Mouse (Mus musculus): ENCODE measurements around the gene Lhfpl1. TPM values are rescaled to one million over a fixed set of nuclear protein-coding genes. Genes with fewer than 3 reads are reported as not detected.
"Not testable (repeated sequence)": the region's sequence is repeated elsewhere in the genome, so short reads cannot be mapped to it uniquely, and the experiment has no call there.

The Lhfpl1 gene
- total RNA-seq, 1 experiment, result not detected

DNA sequence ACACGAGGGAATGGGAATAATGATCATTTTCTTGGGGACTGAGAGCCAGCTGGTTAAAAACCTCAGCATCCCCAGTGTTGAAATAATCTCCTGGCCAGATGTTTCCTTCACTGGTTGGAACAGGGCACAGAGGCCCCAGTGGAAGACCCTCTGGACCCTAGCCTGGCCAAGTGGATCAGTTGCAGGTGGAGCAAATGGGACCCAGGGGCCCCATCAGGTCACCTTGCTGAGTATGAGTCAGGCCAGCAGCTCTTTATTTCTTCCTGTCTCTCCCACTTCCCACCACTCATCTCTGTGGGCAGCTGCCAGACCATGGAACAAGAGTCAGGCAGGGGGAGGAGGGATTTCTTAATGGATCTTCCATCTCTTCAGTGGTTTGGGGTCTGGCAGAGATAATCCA is 12.7 kb downstream of the Lhfpl1 start:
- in situ Hi-C loops (cut with MboI; ENCODE audit: low sequenced_read_pairs in 2 of 2, unreplicated experiment in 2 of 2), result no loop called here
- DNase-seq (ENCODE audit: low read depth, low spot score), result no peak
- Histone ChIP-seq H3K27ac (ENCODE audit: insufficient read depth, low read depth, low read length, poor library complexity, severe bottlenecking) (no peak overlapping the region), H3K4me1 (ENCODE audit: control insufficient read depth in 2 of 2, insufficient read depth in 2 of 2, low read length in 2 of 2, poor library complexity in 1 of 2) (no peaks in the 10 kb centered on the region), H3K9me3 (ENCODE audit: control insufficient read depth, insufficient read depth, low read depth, low read length) (no peaks in the 10 kb centered on the region), H3K36me3 (ENCODE audit: control insufficient read depth, insufficient read depth, low read length, poor library complexity, severe bottlenecking) (no peaks in the 10 kb centered on the region), H3K9ac (ENCODE audit: insufficient read depth, low read depth, low read length, poor library complexity, severe bottlenecking) (no peak overlapping the region), H3K4me3 (ENCODE audit: insufficient read depth in 1 of 2, low read depth in 1 of 2, low read length in 2 of 2, poor library complexity in 1 of 2, severe bottlenecking in 1 of 2) (no peak overlapping the region)
- no peak for TF ChIP-seq ZC3H11A (IDR thresholded peaks at IDR 0.05; ENCODE audit: borderline replicate concordance, low read depth, low read length)
- no peak for TF ChIP-seq CHD2 (IDR thresholded peaks at IDR 0.05; ENCODE audit: low read depth, low read length)
- no peak for TF ChIP-seq MAFK (IDR thresholded peaks at IDR 0.05; ENCODE audit: insufficient read depth, low read depth, low read length)
- no peak for TF ChIP-seq ZNF384 (IDR thresholded peaks at IDR 0.05; ENCODE audit: low read depth, low read length)
- TF ChIP-seq HCFC1 (IDR thresholded peaks at IDR 0.05; ENCODE audit: borderline replicate concordance, insufficient read depth, low read length), result no peak

DNA sequence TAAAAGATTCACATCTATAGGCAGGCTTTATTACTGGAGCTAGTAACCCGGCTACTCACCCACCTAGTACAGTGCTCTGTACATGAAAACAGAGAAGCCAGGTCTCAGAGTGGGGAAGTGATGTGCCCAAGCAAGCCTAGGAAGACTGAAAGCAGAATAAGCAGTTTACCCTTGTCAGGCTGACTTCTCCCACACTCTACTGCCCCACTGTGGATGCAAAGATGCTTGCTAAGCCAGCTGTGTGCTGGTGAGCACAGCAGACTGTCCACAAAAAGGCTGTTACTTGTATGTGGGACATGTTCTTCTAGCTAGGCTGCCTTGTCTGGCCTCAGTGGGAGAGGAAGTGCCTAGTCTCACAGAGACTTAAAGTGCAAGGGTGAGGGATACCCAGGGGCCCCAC is 40.3 kb downstream of the Lhfpl1 start:
- no peaks in the 10 kb centered on the region for H3K4me1 ChIP-seq (ENCODE audit: control insufficient read depth in 2 of 2, insufficient read depth in 2 of 2, low read length in 2 of 2, poor library complexity in 1 of 2)
- no peak overlapping the region for H3K27ac ChIP-seq (ENCODE audit: insufficient read depth, low read depth, low read length, poor library complexity, severe bottlenecking)
- no peaks in the 10 kb centered on the region for H3K9me3 ChIP-seq (ENCODE audit: control insufficient read depth, insufficient read depth, low read depth, low read length)
- in situ Hi-C loops (cut with MboI; ENCODE audit: low sequenced_read_pairs in 2 of 2, unreplicated experiment in 2 of 2), result no loop called here
- H3K4me3 ChIP-seq (ENCODE audit: insufficient read depth in 1 of 2, low read depth in 1 of 2, low read length in 2 of 2, poor library complexity in 1 of 2, severe bottlenecking in 1 of 2), result no peak overlapping the region
- H3K9ac ChIP-seq (ENCODE audit: insufficient read depth, low read depth, low read length, poor library complexity, severe bottlenecking), result no peak overlapping the region
- DNase-seq (ENCODE audit: low read depth, low spot score), result no peak
- no peaks in the 10 kb centered on the region for H3K36me3 ChIP-seq (ENCODE audit: control insufficient read depth, insufficient read depth, low read length, poor library complexity, severe bottlenecking)
- no peak for TF ChIP-seq ZC3H11A (IDR thresholded peaks at IDR 0.05; ENCODE audit: borderline replicate concordance, low read depth, low read length)
- TF ChIP-seq CHD2 (IDR thresholded peaks at IDR 0.05; ENCODE audit: low read depth, low read length), result no peak
- no peak for TF ChIP-seq MAFK (IDR thresholded peaks at IDR 0.05; ENCODE audit: insufficient read depth, low read depth, low read length)
- TF ChIP-seq ZNF384 (IDR thresholded peaks at IDR 0.05; ENCODE audit: low read depth, low read length), result no peak
- no peak for TF ChIP-seq HCFC1 (IDR thresholded peaks at IDR 0.05; ENCODE audit: borderline replicate concordance, insufficient read depth, low read length)

DNA sequence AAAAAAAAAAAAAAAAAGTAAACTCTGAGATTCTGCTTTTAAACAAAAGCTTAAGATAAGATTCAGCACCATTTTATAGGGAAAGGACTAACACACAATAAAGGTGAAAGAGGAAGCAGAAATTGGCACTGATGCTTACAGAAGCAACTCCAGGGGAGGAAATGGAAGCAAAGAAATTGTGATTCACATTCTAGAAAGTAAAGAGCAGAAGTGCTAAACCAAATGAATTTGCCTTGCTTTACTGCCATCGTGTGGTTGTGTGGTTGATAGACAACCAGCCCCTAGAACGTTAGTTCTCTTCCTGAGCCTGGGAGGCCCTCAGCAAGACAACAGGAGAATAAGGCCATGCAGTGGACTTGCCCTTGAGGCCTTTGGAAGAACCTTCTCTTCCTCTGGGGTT is 41.7 kb downstream of the Lhfpl1 start:
- no peaks in the 10 kb centered on the region for H3K9me3 ChIP-seq (ENCODE audit: control insufficient read depth, insufficient read depth, low read depth, low read length)
- H3K27ac ChIP-seq (ENCODE audit: insufficient read depth, low read depth, low read length, poor library complexity, severe bottlenecking), result no peak overlapping the region
- in situ Hi-C loops (cut with MboI; ENCODE audit: low sequenced_read_pairs in 2 of 2, unreplicated experiment in 2 of 2), result no loop called here
- no peak for DNase-seq (ENCODE audit: low read depth, low spot score)
- H3K4me3 ChIP-seq (ENCODE audit: insufficient read depth in 1 of 2, low read depth in 1 of 2, low read length in 2 of 2, poor library complexity in 1 of 2, severe bottlenecking in 1 of 2), result no peak overlapping the region
- H3K4me1 ChIP-seq (ENCODE audit: control insufficient read depth in 2 of 2, insufficient read depth in 2 of 2, low read length in 2 of 2, poor library complexity in 1 of 2), result no peaks in the 10 kb centered on the region
- no peaks in the 10 kb centered on the region for H3K36me3 ChIP-seq (ENCODE audit: control insufficient read depth, insufficient read depth, low read length, poor library complexity, severe bottlenecking)
- TF ChIP-seq CHD2 (IDR thresholded peaks at IDR 0.05; ENCODE audit: low read depth, low read length) (no peak), ZC3H11A (IDR thresholded peaks at IDR 0.05; ENCODE audit: borderline replicate concordance, low read depth, low read length) (peak; percentile 42; the same call in 1 of the 2 replicates), ZNF384 (IDR thresholded peaks at IDR 0.05; ENCODE audit: low read depth, low read length) (peak; percentile 65)
- no peak overlapping the region for H3K9ac ChIP-seq (ENCODE audit: insufficient read depth, low read depth, low read length, poor library complexity, severe bottlenecking)

DNA sequence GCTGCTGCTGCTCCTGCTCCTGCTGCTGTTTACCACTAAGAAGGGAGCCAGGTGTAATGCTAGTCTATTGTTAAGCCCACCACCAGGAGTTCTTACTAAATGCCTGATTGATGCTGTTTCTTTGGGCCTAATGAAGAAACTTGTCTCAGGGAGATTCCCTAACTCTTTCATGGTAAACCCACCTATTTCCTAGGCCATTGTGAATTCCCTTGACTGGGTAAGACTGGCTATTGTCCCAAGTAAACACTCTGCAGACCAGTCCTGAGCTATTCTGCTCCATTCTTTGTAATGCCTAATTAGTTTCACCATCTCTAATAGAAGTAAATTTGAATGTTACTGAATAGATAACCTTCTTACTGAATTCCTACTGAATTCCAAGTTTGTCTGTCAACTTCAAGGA is 48.7 kb downstream of the Lhfpl1 start:
- in situ Hi-C loops (cut with MboI; ENCODE audit: low sequenced_read_pairs in 2 of 2, unreplicated experiment in 2 of 2); H3K9me3 ChIP-seq (ENCODE audit: control insufficient read depth, insufficient read depth, low read depth, low read length); H3K4me3 ChIP-seq (ENCODE audit: insufficient read depth in 1 of 2, low read depth in 1 of 2, low read length in 2 of 2, poor library complexity in 1 of 2, severe bottlenecking in 1 of 2); H3K27ac ChIP-seq (ENCODE audit: insufficient read depth, low read depth, low read length, poor library complexity, severe bottlenecking); H3K9ac ChIP-seq (ENCODE audit: insufficient read depth, low read depth, low read length, poor library complexity, severe bottlenecking); H3K36me3 ChIP-seq (ENCODE audit: control insufficient read depth, insufficient read depth, low read length, poor library complexity, severe bottlenecking); H3K4me1 ChIP-seq (ENCODE audit: control insufficient read depth in 2 of 2, insufficient read depth in 2 of 2, low read length in 2 of 2, poor library complexity in 1 of 2): not testable (repeated sequence)
- peak; percentile 27 for DNase-seq (ENCODE audit: low read depth, low spot score)

DNA sequence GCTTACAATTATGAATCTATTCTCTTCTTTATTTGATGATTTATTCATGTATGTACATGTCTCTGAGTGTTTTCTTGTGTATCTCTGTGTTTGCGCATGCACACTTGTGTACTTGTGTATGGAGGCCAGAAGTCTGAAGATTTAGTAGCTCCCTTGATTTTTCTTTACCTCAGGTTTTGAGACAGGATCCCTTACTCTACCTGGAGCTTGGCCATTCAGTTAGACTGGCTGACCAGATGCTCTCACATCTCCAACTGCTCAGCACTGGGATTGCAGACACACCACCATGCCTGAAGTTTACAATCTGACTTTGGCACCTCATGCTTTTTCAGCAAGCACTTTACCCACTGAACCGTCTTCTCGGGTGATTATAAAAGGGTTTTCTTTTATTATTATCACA is 76.7 kb downstream of the Lhfpl1 start:
- no peak overlapping the region for H3K4me3 ChIP-seq (ENCODE audit: insufficient read depth in 1 of 2, low read depth in 1 of 2, low read length in 2 of 2, poor library complexity in 1 of 2, severe bottlenecking in 1 of 2)
- TF ChIP-seq ZC3H11A (IDR thresholded peaks at IDR 0.05; ENCODE audit: borderline replicate concordance, low read depth, low read length) (no peak), ZNF384 (IDR thresholded peaks at IDR 0.05; ENCODE audit: low read depth, low read length) (no peak), HCFC1 (IDR thresholded peaks at IDR 0.05; ENCODE audit: borderline replicate concordance, insufficient read depth, low read length) (no peak), CHD2 (IDR thresholded peaks at IDR 0.05; ENCODE audit: low read depth, low read length) (no peak), MAFK (IDR thresholded peaks at IDR 0.05; ENCODE audit: insufficient read depth, low read depth, low read length) (no peak)
- in situ Hi-C loops (cut with MboI; ENCODE audit: low sequenced_read_pairs in 2 of 2, unreplicated experiment in 2 of 2), result no loop called here
- H3K4me1 ChIP-seq (ENCODE audit: control insufficient read depth in 2 of 2, insufficient read depth in 2 of 2, low read length in 2 of 2, poor library complexity in 1 of 2), result no peaks in the 10 kb centered on the region
- H3K9me3 ChIP-seq (ENCODE audit: control insufficient read depth, insufficient read depth, low read depth, low read length), result no peaks in the 10 kb centered on the region
- no peak overlapping the region for H3K27ac ChIP-seq (ENCODE audit: insufficient read depth, low read depth, low read length, poor library complexity, severe bottlenecking)
- no peaks in the 10 kb centered on the region for H3K36me3 ChIP-seq (ENCODE audit: control insufficient read depth, insufficient read depth, low read length, poor library complexity, severe bottlenecking)
- no peak overlapping the region for H3K9ac ChIP-seq (ENCODE audit: insufficient read depth, low read depth, low read length, poor library complexity, severe bottlenecking)
- no peak for DNase-seq (ENCODE audit: low read depth, low spot score)
